Mouse (Mus musculus) cerebellum, adult 2 months (tissue): ENCODE results near the gene Dffa. TPM values are rescaled to one million over a fixed set of nuclear protein-coding genes. Genes with fewer than 3 reads are reported as not detected.

Experiments used
- DNase-seq, 2 experiments: peaks; one replicate each; pipeline ENCODE4 v3.0.0; 2021
- H3K27ac ChIP-seq: fragments of 200-500 bp; 2 replicates; pipeline ENCODE4 v1.5.1; 2012; ENCODE audit warnings: low read length, control low read depth, inconsistent platforms; ENCODE audit not compliant: insufficient read depth
- H3K27me3 ChIP-seq: fragments of 200-500 bp; 2 replicates; pipeline ENCODE4 v1.6.1; 2012; ENCODE audit warnings: inconsistent platforms, mild to moderate bottlenecking, low read length, moderate library complexity; ENCODE audit not compliant: control insufficient read depth, insufficient read depth
- H3K4me1 ChIP-seq: fragments of 200-500 bp; 2 replicates; pipeline ENCODE4 v1.6.1; 2011; ENCODE audit warnings: low read length; ENCODE audit not compliant: control insufficient read depth, insufficient read depth
- H3K4me3 ChIP-seq: fragments of 200-500 bp; replicated peaks from 2 replicates; pipeline ENCODE3; 2011; ENCODE audit warnings: mild to moderate bottlenecking, low read depth, low read length, control low read depth; ENCODE audit not compliant: insufficient read depth
- CTCF ChIP-seq: fragments of 200-500 bp; IDR thresholded peaks from 2 replicates; pipeline ENCODE4 v1.5.1; 2011; ENCODE audit warnings: low read depth, mild to moderate bottlenecking, control low read depth, low read length, moderate library complexity, borderline replicate concordance; ENCODE audit not compliant: insufficient read depth
- POLR2A ChIP-seq: fragments of 200-500 bp; IDR thresholded peaks from 2 replicates; pipeline ENCODE4 v1.6.1; 2011; ENCODE audit warnings: low read length, control low read depth, borderline replicate concordance; ENCODE audit not compliant: insufficient read depth
- WGBS: fragments of 180-500 bp; shearing (Covaris S2); methylation state at CpG from one replicate; pipeline ENCODE4 v1.1.7; 2018; 5-methylcytosine and 5-hydroxymethylcytosine counted together
- polyA plus RNA-seq: library from polyadenylated mRNA; depleted of rRNA; stranded (reverse); fragments of >200 nt; gene quantifications from 2 replicates; pipeline ENCODE4 v1.2.3, GENCODE M21; 2012

The Dffa gene
- polyA plus RNA-seq, 1 experiment = 72.7 TPM

GRCm38 (mm10) chr4:149155711-149156110 lies 51.8 kb downstream of the Dffa start:
- DNase-seq = no peak
- Histone ChIP-seq H3K4me1 (no peaks in the 10 kb centered on the region), H3K27me3 (no peaks in the 10 kb centered on the region), H3K27ac (no peak overlapping the region), H3K4me3 (no peak overlapping the region)
- 93% methylated on average over 6 of the region's 6 CpGs for WGBS
- TF ChIP-seq POLR2A (no peak), CTCF (no peak)

GRCm38 (mm10) chr4:149157415-149157973 lies 53.5 kb downstream of the Dffa start:
- Histone ChIP-seq H3K4me3 (no peak overlapping the region), H3K4me1 (no peaks in the 10 kb centered on the region), H3K27me3 (no peaks in the 10 kb centered on the region), H3K27ac (no peak overlapping the region)
- no peak for TF ChIP-seq POLR2A
- no peak for TF ChIP-seq CTCF
- DNase-seq = no peak
- 89% methylated on average over 8 of the region's 8 CpGs for WGBS

GRCm38 (mm10) chr4:149159203-149159602 lies 55.3 kb downstream of the Dffa start:
- Histone ChIP-seq H3K27me3 (no peaks in the 10 kb centered on the region), H3K27ac (no peak overlapping the region), H3K4me1 (no peaks in the 10 kb centered on the region), H3K4me3 (no peak overlapping the region)
- no peak for TF ChIP-seq CTCF
- no peak for TF ChIP-seq POLR2A
- no peak for DNase-seq
- WGBS = 94% methylated on average over 2 of the region's 2 CpGs

GRCm38 (mm10) chr4:149159891-149160290 lies 55.9 kb downstream of the Dffa start:
- no peak for TF ChIP-seq CTCF
- TF ChIP-seq POLR2A = no peak

GRCm38 (mm10) chr4:149161166-149161565 lies 57.2 kb downstream of the Dffa start:
- Histone ChIP-seq H3K4me1 (no peaks in the 10 kb centered on the region), H3K4me3 (no peak overlapping the region), H3K27me3 (no peaks in the 10 kb centered on the region), H3K27ac (no peak overlapping the region)
- no peak for DNase-seq
- TF ChIP-seq CTCF = no peak
- WGBS = 91% methylated on average over 6 of the region's 6 CpGs

More at GRCm38 (mm10) chr4:149159891-149160290, 55.9 kb downstream of the Dffa start:
- H3K27me3 ChIP-seq = no peaks in the 10 kb centered on the region
- no peak for DNase-seq
- H3K27ac ChIP-seq = no peak overlapping the region
- WGBS = 66% methylated on average over 13 of the region's 13 CpGs
- H3K4me1 ChIP-seq = no peaks in the 10 kb centered on the region
- no peak overlapping the region for H3K4me3 ChIP-seq

- no peak for DNase-seq
- no peak overlapping the region for H3K4me3 ChIP-seq
- 62% methylated on average over 1 of the region's 1 CpGs for WGBS
- TF ChIP-seq POLR2A = no peak
- TF ChIP-seq CTCF = no peak
- H3K4me1 ChIP-seq = no peaks in the 10 kb centered on the region
- H3K27me3 ChIP-seq = no peaks in the 10 kb centered on the region
- H3K27ac ChIP-seq = no peak overlapping the region
Observed at GRCm38 (mm10) chr4:149163196-149163595, 59.2 kb downstream of the Dffa start.

GRCm38 (mm10) chr4:149164150-149164549 lies 60.2 kb downstream of the Dffa start:
- TF ChIP-seq CTCF (no peak), POLR2A (no peak)
- Histone ChIP-seq H3K27me3 (no peaks in the 10 kb centered on the region), H3K27ac (no peak overlapping the region), H3K4me3 (no peak overlapping the region), H3K4me1 (no peaks in the 10 kb centered on the region)
- 73% methylated on average over 5 of the region's 5 CpGs for WGBS
- DNase-seq = no peak

- WGBS = under 1% methylated on average over 59 of the region's 59 CpGs
- peak within 1 kb of the TSS; percentile 0; the same call in 1 of the 2 replicates for H3K27ac ChIP-seq
Observed at GRCm38 (mm10) chr4:149166215-149166946, 62.4 kb downstream of the Dffa start, which contains the start of gene Pgd. Gene Pgd (minus strand): TSS chr4:149166771.

More at GRCm38 (mm10) chr4:149166215-149166946, 62.4 kb downstream of the Dffa start, which contains the start of gene Pgd:
- DNase-seq = peak; percentile 96
- no peaks in the 10 kb centered on the region for H3K27me3 ChIP-seq
- peak within 1 kb of the TSS; percentile 73 for H3K4me3 ChIP-seq
- TF ChIP-seq CTCF (no peak), POLR2A (peak; percentile 75)
- no peaks in the 10 kb centered on the region for H3K4me1 ChIP-seq
